Mouse (Mus musculus) frontal cortex, postnatal 10 days (tissue): ENCODE measurements around the gene Hist3h2ba.

Experiments used
- DNase-seq, 2 experiments: peaks; one replicate each; pipeline ENCODE4 v3.0.0; 2022; ENCODE audit warnings: low spot score in 2 of 2, mixed read lengths in 1 of 2

Gene Hist3h2ba

DNA sequence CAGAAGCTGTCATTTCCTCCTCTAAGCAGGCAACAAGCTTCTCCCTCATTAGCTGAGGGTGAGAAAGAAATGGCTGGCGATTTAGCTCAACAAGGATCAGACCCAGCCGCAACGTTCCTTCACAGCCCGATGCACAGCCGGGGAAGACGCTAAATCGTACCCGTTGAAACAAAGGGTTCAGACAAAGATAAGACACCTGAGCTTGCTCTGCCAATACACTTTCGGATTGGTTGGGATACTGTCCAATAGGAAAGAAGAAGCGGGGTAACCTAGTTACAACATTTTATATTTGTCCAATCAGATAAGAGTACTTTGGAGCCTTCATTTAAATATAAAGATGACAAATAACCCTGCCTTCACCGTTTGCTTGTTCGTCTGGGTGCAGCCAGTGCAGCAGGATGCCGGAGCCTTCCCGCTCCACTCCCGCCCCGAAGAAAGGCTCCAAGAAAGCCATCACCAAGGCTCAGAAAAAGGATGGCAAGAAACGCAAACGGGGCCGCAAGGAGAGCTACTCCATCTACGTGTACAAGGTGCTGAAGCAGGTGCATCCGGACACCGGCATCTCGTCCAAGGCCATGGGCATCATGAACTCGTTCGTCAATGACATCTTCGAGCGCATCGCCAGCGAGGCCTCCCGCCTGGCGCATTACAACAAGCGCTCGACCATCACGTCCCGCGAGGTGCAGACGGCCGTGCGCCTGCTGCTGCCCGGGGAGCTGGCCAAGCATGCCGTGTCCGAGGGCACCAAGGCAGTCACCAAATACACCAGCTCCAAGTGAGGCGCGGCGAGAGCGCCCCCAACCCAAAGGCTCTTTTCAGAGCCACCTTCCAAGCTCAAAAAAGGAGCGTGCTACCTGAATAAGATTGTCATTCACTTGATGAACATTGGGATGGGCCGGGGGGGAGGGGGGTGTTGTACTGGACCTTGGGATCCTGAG is at the start of gene Hist3h2ba:
Gene Hist3h2ba (plus strand): TSS at position 379 of the 938 bp plus-strand sequence.
- peak; percentile 75 to 79 for DNase-seq

DNA sequence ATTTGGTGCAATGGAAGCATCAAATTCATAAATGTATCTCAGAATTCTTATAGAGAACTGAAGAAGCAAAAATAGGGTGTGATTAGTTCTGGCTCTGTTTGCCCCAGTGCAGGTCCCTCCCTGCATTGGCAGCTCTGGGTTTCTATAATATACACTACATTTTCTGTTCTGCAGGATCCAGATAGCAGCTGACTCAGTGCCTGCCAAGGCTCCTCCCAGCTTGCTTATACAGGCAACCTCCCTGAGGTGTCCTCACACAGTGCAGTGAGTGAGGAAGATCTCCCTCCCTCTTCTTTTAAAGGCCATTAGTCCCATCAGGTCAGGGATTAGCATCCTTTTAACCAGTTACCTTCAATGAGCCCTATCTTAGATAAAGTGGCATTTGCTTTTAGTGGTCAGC is 47.6 kb upstream of the Hist3h2ba start:
- DNase-seq, result no peak

DNA sequence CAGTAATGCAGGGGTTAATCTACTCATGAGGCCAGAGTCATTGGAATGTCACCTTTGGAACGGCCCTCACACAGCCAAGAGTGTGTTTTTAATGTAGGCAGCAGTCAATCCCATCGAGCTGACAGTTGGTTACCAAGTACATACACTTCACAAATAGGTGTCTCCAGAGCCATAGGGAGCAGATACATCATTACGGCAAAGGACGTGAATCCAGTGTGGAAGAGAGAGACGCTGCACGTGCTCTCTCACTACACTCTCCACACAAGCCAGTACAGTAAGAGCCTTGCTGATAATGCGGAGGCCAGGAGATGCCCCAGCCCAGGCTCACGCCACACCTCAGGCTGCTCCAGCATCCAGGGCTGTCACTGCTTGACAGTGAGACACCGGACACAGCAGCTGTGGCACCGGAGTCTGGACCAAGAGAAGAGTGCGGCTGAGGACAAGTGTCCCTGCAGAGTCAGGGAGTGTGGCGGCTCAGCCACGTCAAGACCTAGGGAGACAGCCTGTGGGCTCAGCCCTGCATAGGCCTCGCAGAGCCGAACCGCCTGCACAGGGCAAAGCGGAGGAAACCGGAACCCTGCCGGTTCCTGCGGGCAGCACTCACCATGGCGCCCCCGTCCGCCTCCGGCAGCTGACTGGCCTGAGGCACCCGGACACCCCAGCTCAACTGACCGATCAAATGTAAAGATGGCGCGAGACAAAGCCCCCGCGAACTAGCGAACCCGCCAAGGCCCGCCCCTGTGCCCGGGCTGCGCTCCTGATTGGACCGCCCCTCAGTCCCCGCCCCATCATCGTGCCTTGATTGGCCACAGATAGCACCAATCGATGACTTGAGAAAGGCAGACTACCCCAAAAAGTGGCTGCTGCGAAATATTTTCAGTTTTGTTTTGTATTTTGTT is 45.0 kb upstream of the Hist3h2ba start, which contains the start of gene Zfp39:
Gene Zfp39 (minus strand): TSS at position 715 of the 899 bp plus-strand sequence.
- DNase-seq, result peak; percentile 91 to 94

DNA sequence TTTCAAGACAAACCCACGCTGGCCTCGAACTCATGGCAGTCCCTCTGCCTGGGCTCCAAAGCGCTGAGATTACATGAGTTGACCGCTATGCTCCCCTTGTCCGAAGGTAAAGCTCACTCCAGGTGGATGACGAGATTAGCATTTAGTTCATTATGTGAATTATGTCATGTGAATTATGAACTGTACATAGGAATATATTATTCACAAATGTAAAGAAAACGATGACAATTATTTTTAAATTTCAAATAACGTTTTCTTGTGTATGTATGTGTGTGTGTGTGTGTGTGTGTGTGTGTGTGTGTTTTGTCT is 44.4 kb upstream of the Hist3h2ba start:
- DNase-seq, result no peak

DNA sequence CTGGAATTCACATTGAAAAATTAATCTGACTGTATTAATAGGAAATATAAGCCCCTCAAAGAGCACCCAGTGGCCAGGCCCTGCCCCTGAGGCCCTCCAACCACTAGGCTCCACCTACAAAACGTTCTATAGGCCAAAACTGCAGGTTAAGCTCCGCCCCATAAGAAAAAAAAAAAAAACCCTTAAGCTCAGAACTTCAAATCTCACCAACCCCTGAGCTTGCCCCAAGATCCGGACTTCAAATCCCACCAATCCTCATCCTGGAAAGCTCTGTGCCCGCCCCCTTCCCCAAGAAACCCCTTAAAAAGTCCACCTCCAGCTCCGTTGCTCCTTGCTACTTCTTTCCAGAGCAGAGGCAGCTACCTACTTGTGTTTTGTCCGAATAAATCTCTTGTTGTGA is 43.9 kb upstream of the Hist3h2ba start:
- DNase-seq, result peak in 1 of 2 experiments; percentile 43

DNA sequence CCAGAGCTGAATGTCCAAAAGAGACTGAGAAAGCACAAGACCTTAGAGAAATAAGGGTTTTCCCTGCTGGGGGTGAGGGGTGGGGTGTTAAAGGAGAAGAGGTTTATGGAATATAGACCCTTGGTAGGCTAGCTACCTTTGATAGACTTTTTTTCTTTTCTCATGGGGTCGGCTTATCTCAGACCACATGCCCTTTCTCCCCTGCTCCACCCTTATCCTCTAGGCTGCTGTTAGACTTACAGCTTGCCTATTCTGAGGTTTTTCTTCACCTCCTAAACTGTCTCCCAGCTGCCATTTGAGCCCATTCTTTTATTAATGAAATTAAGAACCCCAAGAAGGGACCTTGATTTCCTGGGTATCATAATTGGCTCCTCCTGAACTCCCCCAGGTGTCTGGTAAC is 34.9 kb upstream of the Hist3h2ba start:
- no peak for DNase-seq

DNA sequence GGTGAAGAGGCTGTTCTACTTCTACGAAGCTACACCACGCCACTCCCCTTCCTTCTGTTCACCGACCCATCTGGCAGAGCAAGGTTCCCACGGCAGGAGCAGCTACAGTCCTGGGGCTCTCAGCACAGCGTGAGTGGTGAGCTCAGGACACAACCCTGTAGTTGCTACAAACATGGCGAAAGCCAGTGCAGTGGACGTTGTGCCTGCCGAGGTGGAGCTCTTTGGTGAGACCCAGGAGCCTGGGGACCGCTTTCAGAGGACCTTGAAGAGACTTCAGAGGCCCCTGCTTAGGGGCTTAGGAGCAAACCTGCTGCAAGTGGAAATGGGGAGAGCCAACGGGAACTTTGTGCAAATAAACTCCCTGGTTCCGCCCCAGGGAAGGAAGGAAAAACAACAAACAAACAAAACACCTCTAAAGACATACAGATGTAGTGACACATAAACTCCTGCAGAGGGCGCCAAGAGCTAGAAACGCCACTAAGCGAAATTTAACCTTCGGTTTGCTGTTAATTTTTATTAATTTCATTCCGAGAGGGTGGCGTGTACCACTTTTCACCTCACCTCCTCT is 34.2 kb upstream of the Hist3h2ba start:
- DNase-seq, result no peak

DNA sequence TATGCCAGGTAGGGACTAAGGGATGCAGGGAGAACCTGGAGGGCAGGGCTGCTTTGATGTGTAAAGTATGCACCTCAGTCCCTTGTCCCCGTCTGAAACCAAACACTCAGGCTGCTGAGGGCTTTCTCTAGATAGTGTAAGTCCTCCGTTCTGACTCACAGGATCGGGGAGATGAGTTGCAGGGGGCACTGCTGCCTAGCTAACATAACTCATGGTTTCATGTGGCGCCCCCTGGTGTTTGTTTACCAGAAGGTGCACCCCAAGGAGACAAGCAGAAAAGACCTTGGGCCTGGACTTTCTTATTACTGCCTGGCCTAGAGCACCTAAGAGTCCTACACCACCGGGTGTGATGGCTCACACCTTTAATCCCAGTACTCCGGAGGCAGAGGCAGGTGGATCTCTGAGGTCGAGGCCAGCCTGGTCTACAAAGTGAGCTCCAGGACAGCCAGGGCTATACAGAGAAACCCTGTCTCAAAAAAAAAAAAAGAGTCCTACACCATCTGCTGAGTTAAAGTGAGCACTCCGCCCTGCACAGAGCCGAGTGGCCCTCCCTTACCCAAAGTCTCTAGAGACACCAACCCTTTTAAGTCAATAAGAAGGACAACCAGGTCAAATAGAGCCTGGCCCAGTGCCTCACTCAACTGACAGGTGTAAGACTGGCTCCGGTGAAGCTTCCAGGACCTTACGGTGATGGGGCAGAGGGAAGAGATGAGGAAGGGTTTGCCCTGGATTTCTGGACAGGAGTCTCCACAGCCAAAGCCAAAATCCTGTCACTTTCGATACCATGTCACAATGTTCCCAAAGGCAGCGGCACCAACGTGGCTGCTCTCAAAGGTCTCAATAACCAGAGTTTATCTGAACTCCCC is 31.6 kb upstream of the Hist3h2ba start:
- DNase-seq, result no peak

DNA sequence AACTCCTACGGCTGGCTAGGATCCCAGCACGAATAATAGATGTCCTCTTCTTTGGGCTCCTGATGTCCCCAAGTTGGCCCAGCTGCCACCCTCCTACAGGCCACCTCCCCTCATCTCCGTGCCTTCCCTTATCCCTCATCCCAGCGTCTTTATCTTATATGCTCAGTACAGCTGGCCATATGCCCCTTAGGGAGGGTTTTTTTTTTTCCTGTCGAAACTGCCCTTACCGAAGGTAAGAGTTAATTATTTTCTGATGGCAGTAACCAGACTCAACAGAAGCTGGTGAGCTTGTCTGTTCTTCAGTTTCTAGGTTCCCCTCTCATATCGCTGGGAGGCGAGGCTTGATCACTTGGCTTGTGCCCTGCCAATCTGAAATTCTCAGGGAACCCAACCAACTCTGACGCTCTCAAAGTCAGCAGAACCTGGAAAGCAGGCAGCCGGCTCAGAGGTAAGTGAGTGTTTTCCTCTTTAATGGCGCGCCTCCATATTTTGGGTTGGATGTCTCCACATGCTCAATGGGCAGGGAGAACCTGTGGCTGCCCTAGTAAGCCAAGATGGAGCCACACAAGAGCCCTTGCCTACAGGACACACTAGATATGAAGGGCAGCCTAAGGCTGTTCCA is 30.9 kb upstream of the Hist3h2ba start, which contains the start of gene Btnl10:
Gene Btnl10 (plus strand): TSS at position 164 of the 622 bp plus-strand sequence.
- no peak for DNase-seq

DNA sequence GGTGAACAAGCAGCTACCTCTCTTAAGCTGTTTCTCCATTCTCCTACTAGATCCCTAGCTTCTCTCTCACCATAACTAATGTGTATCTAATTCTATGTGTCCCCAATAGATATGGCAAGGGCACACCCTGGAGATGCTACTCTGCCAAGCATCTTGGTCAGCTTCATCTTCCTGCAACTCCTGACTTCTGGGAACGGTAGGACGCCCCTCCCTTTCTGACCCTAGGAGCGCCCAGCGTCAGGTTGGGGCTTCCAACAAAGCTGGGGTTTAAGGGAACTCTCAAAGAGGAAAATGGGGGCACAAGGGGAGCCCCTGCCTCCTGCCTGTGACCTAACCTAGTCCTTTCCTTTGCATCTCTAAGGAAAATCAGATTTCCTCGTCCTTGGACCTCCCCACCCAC is 30.0 kb upstream of the Hist3h2ba start:
- no peak for DNase-seq

DNA sequence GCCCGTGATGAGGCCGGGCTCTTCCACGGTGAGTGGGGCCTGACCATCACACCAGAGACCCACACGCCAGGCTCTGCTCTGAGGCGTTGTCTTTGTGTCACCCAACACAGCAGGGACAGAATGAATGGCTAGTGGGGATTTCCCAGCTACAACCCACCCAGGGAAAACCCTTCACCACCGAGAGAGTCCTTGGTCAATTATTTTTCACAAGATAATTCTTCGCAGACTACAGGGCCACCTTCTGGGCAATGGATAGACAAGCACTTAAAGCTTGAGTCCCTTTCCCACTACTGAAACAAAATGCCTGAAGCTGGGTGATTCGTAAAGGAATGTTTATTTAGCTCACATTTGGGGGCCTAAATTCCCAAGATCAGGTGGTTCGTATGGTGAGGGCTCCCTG is 26.3 kb upstream of the Hist3h2ba start:
- no peak for DNase-seq

DNA sequence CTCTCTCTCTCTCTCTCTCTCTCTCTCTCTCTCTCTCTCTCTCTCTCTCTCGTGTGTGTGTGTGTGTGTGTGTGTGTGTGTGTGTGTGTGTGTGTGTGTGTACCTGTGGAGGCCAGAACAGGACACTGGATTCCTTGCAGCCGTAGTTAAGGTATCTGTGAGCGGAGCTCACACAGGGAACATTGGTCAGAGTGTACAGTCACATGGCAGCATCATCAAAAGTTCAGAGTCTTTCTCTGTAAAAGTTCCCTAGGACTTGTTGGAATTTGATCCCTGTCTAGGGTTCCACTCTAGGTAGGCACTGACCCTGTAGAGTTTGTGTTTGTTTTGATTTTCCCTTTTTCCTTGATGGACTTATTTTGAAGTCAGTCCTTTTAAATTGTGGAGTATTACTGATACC is 22.1 kb upstream of the Hist3h2ba start:
- DNase-seq, result no peak

DNA sequence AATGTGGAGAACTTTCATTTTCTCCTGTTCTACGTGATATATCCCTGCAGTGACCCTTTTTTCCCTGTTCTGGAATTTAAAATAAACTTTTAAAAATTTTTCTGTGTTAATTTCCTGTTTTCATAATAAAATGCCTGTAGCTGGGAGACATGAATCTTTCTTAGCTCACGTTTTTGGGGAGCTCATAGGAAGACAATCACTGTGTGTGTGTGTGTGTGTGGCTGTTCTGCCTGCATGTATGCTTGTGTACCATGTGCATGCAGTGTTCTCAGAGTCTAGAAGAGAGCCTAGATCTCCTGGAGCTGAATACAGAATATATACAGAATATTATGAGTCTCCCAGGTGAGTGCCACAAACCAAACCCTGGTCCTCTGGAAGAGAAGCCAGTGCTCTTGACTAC is 21.7 kb upstream of the Hist3h2ba start:
- DNase-seq, result no peak

DNA sequence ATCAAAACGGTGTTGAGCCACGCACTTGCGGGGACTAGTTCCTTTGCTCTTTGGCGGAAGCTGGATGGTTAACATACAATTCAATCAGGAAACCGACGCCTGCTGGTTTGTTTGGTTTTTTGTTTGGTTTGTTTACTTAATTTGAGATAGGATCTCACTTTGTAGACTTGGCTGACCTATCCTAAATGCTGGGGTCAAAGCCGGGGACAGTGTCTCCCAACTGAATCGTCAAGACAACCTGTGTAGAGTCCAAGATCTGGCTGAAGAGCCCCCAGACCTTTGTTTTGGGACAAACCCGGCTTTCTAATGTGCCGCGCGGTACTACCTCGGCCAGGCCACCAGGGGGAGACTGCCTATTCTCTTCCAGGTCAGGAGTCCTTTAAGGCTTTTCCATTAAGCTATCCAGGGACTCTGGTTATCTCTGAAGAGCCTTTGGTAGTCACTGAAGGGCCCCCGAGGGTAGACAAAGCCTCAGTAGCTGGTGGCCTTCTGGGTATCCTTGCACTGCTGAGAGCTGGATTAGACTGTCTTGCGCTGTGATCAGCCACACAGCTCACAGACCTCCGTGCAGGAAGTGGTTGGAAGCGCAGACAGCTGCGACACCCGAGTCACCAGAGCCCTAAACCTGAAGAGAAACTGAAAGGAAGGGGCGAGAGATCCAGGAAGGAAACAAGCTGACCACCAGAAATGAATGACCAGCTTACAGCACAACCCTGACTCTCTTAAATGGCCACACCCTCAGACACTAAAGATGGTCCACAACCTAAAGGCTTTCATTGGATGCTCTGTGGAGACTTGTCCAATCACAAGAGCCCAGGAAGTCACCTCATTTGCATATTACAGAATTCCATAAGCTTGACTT is 20.7 kb upstream of the Hist3h2ba start:
- no peak for DNase-seq

DNA sequence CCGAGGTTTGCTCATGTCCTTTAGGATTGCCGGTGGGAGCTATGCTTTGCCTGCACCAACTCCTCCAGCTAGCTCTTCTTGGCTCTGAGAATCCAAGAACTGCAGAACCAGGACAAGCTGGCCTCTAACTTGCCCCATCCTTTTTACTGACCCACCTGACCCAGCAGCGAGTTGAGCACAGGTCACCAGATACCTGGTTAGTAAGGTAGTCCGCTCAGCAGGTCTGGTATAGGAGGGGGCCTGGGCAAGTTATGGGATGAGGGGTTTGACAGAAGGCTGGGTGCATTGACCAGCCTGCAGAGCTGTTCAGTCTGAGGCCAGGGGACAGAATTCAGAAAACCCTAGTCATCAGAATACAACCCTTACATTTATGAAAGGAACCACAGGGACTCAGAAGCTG is 19.7 kb upstream of the Hist3h2ba start:
- no peak for DNase-seq

DNA sequence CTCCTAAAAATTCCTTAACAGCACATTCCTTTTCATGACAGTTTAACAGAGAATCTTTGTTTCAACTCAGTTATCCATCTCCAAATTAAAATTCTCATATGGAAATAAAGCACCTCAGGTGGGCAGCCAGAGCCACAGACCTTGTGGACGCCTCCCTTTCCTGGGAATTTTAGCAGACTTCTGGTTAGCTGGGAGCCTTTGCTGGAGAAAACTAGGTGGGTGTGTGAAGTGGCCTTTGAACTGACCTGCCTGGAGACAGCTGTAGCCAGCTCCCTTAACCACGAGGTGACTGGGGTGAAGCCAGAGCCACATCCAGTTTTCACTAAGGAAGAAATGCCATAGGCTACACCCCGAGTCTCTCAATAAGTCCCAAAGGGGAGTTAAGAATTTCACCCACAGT is 19.1 kb upstream of the Hist3h2ba start:
- no peak for DNase-seq

DNA sequence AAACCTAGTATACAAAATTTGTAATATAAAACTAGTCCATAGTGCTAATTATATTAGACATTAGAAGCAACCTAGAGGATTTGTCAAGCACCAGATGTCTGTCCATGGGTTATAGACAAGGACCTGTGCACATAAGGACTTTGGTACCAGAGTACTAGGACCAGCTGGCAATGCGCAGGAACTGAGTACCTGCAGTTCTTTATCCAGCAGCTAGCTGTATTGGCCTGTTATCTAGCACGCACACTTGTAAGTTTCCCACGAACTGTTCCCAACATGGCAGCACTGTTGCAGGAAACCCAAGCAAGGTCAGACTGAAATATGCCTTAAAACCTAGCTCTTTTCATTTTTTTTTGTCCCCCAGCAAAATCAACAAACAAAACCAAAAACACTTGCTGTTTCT is 18.5 kb upstream of the Hist3h2ba start:
- DNase-seq, result no peak

DNA sequence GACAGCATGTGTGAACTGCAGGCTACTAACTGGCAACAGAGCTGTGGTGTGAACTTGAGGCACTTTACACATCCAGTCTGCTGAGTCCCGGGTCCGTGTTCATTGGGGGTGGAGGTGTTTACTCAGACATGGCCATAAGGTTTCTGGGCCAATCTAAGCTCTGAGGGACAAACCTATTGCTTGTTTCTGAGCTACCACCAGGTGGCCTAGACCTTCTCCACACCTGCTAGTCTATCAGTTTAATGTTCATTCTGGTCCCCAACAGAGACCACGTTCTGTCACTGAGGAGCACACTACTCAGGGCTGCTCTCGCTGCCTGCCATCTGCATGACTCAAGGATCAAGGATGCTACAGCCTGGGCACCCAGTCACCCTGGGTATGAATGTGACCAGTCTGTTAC is 17.1 kb upstream of the Hist3h2ba start:
- DNase-seq, result no peak

DNA sequence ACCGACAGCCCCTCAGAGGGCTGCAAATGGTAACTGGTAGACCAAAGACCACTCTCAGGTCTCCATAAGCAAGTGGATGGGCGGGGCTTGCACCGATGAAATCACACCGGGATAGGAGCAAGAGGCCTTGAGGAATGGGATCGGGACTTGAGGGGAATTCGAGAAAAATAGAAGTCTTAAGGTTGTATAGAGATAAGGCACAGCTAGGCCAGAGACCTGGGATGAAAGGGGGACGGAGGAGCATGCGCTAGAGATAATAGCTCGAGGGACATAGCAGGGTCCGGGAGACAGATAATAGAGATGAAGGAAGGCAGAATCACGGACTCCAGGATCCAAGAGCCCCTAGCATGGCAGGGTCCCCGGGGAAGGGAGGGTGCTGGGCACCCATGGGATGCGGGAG is 10.8 kb upstream of the Hist3h2ba start:
- DNase-seq, result no peak
